Mouse (Mus musculus) brain, embryonic 14.5 days (tissue): Measurements from ENCODE around the gene Astn2.

Experiments
- CTCF ChIP-seq: fragments of 200-500 bp; IDR thresholded peaks from 2 replicates; pipeline ENCODE4 v1.5.1; 2012; ENCODE audit warnings: inconsistent platforms, mild to moderate bottlenecking, moderate library complexity, borderline replicate concordance; ENCODE audit not compliant: insufficient read depth, insufficient read length; ENCODE audit errors: extremely low read depth
- POLR2A ChIP-seq: fragments of 200-500 bp; IDR thresholded peaks from 2 replicates; pipeline ENCODE4 v1.6.1; 2012; ENCODE audit warnings: mild to moderate bottlenecking, inconsistent platforms, borderline replicate concordance; ENCODE audit not compliant: poor library complexity, insufficient read depth, insufficient read length, severe bottlenecking; ENCODE audit errors: extremely low read depth

DNA sequence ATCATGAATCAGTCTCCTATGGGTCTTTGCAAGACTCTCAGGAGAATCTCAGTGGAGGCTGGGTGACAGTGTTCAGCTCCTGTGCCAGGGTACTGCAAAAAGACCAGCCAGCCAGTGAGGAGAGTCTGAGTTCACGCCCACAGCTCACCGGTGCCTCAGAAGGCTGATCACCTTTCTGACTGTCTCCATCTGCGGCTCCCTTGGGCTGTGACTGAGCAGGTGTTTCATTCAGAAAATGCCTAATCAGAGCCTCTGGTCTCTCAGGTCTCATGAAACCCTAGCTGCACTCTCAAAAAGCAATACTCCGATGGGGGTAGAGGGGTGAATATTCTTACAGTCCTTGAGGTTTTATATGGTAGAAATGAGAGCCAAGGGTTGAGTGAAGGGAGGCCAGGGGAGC lies 640.1 kb downstream of the Astn2 start:
- TF ChIP-seq CTCF, result no peak
- no peak for TF ChIP-seq POLR2A
